Mouse (Mus musculus) lung, embryonic 14.5 days (tissue): ENCODE measurements at regions not wholly inside any gene's neighbourhood (a gene's known extent, or its start where the extent isn't known, plus 50 kb on each side); places are given as distances from the start of the nearest gene placed in this dataset.

Experiments used
- ATAC-seq: fragments of 200-750 bp; cut with Nextera tagmentation; 2 replicates; pipeline ENCODE4 v1.8.0; 2017; ENCODE audit warnings: mild to moderate bottlenecking, moderate TSS enrichment, moderate library complexity; ENCODE audit not compliant: insufficient read depth
- DNase-seq: peaks from one replicate; pipeline ENCODE4 v3.0.0-alpha.2; 2015
- H3K27ac ChIP-seq: fragments of 300-500 bp; sonication (generic); 2 replicates; pipeline ENCODE4 v1.5.1; 2014; ENCODE audit warnings: low read depth, mild to moderate bottlenecking, moderate library complexity
- H3K27me3 ChIP-seq: fragments of 300-500 bp; sonication (generic); 2 replicates; pipeline ENCODE4 v1.6.1; 2014; ENCODE audit warnings: low read length, control low read depth; ENCODE audit not compliant: insufficient read depth
- H3K36me3 ChIP-seq: fragments of 300-500 bp; sonication (generic); 2 replicates; pipeline ENCODE4 v1.6.1; 2014; ENCODE audit warnings: control low read depth; ENCODE audit not compliant: insufficient read depth
- H3K4me1 ChIP-seq: fragments of 300-500 bp; sonication (generic); 2 replicates; pipeline ENCODE4 v1.6.1; 2014; ENCODE audit warnings: antibody characterized with exemption, control low read depth; ENCODE audit not compliant: insufficient read depth
- H3K4me2 ChIP-seq: fragments of 300-500 bp; sonication (generic); 2 replicates; pipeline ENCODE4 v1.6.1; 2014; ENCODE audit warnings: mild to moderate bottlenecking
- H3K4me3 ChIP-seq: fragments of 300-500 bp; sonication (generic); 2 replicates; pipeline ENCODE4 v1.5.1; 2014; ENCODE audit warnings: low read depth, low read length
- H3K9ac ChIP-seq: fragments of 300-500 bp; sonication (generic); 2 replicates; pipeline ENCODE4 v1.6.1; 2014
- H3K9me3 ChIP-seq: fragments of 300-500 bp; sonication (generic); 2 replicates; pipeline ENCODE4 v1.6.1; 2016; ENCODE audit warnings: low read depth, low read length, control low read depth
- CTCF ChIP-seq: IDR thresholded peaks from 2 replicates; pipeline ENCODE4 v1.5.1; 2016; ENCODE audit warnings: antibody characterized with exemption, low read depth
- WGBS: fragments of 180-500 bp; shearing (Covaris S2); extraction: QIAGEN DNeasy Blood & Tissue Kit; methylation state at CpG from one replicate; pipeline ENCODE4 v1.1.7; 2014; 5-methylcytosine and 5-hydroxymethylcytosine counted together

DNA sequence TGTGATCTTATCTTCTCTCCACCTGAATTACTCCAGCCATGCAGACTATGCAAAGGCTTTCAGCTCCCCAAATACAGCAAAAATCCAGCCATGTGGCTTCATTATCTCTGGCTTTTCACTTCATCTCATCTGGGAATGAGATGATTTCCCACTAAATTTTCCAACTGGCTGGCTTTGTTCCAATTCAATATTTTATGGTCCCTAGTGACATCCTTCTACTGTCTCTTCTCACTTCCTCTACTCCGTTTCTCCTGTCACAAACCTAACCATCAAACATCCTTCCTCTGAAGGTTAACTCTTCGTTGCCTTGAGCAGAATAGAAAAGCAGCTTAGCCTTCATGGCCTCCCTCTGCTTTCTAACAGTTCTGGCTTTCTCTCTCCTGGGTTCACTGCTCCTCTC is 50.1 kb upstream of the Tnfsf4 start:
- TF ChIP-seq CTCF, result no peak
- H3K27ac ChIP-seq, result no peak overlapping the region

More for the DNA sequence above, 50.1 kb upstream of the Tnfsf4 start:
- H3K4me1 ChIP-seq, result no peaks in the 10 kb centered on the region
- no peak overlapping the region for H3K4me3 ChIP-seq
- H3K36me3 ChIP-seq, result no peaks in the 10 kb centered on the region
- no peak overlapping the region for H3K4me2 ChIP-seq
- no peak for ATAC-seq
- DNase-seq, result peak; percentile 32
- H3K9ac ChIP-seq, result no peak overlapping the region
- H3K9me3 ChIP-seq, result no peaks in the 10 kb centered on the region
- no peaks in the 10 kb centered on the region for H3K27me3 ChIP-seq
- 37% methylated on average over 2 of the region's 2 CpGs for WGBS
